Mouse (Mus musculus): ENCODE measurements around the gene Kbtbd12. TPM values are rescaled to one million over a fixed set of nuclear protein-coding genes. Genes with fewer than 3 reads are reported as not detected.

Kbtbd12 gene
- polyA plus RNA-seq, 1 experiment from 2014 or later = 39.1 TPM

DNA sequence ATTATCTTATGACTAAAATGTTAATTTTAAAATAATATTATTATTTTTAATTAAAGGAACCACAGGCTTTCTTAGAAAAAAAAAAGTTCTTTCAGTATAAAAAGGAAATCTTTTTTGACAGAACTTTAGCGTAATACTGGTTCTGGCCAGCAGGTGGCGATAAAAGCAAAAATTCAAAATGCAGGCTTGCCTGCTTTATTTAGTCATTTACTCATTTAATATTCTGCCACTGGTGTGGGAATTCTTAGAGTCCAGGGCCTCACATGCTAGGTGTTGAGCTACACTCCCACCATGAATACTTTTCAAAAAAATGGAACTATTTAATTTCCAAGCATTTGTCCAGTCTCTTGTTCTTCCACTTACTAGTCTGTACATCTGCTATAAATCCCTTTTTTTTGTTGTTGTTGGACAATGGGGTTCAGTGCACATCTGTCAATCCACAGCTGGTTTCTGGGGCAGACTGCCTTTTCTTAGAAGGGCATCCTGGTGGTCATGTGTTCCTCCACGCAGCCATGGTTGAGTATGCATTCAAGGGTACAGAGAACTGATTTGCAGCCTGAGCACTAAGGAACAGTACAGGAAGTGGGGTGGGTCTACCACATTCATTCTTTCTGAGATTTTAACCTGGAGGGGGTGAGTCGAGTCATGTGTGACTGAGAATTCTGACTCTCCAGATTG, 88.5 kb downstream of the Kbtbd12 start:
- H3K4me3 ChIP-seq (ENCODE audit: low read length) = no peak overlapping the region
- H3K9me3 ChIP-seq (replicated peaks; ENCODE audit: control insufficient read depth, low read length) = no peaks in the 10 kb centered on the region
- H3K27me3 ChIP-seq (ENCODE audit: control insufficient read depth, insufficient read depth, low read length) = peaks cover 23% of the 10 kb centered on the region
- 27% methylated on average over 4 of the region's 4 CpGs for WGBS
- H3K27ac ChIP-seq (ENCODE audit: low read length) = no peak overlapping the region
- no peak overlapping the region for H3K4me2 ChIP-seq (ENCODE audit: low read depth, low read length)
- 0 out of 2 replicates have a peak, but pooled peaks cover 4% of the 10 kb centered on the region for H3K4me1 ChIP-seq (ENCODE audit: control insufficient read depth, insufficient read depth, low read length)
- no peak for ATAC-seq (replicated peaks; ENCODE audit: extremely low read depth, insufficient read depth, low FRiP score)
- no peaks in the 10 kb centered on the region for H3K36me3 ChIP-seq (ENCODE audit: control insufficient read depth, insufficient read depth)
- H3K9ac ChIP-seq (ENCODE audit: low read length) = no peak overlapping the region

- Histone ChIP-seq H3K9me3 (replicated peaks; ENCODE audit: control insufficient read depth, low read length) (no peaks in the 10 kb centered on the region), H3K9ac (ENCODE audit: low read length) (no peak overlapping the region), H3K4me1 (ENCODE audit: control insufficient read depth, insufficient read depth, low read length) (0 out of 2 replicates have a peak, but pooled peaks cover 4% of the 10 kb centered on the region), H3K27ac (ENCODE audit: low read length) (no peak overlapping the region), H3K36me3 (ENCODE audit: control insufficient read depth, insufficient read depth) (no peaks in the 10 kb centered on the region), H3K4me3 (ENCODE audit: low read length) (no peak overlapping the region), H3K27me3 (ENCODE audit: control insufficient read depth, insufficient read depth, low read length) (peaks cover 23% of the 10 kb centered on the region), H3K4me2 (ENCODE audit: low read depth, low read length) (no peak overlapping the region)
- WGBS = 69% methylated on average over 10 of the region's 10 CpGs
- ATAC-seq (replicated peaks; ENCODE audit: extremely low read depth, insufficient read depth, low FRiP score) = no peak
Observed at GRCm38 (mm10) chr6:88548405-88549049, 89.2 kb downstream of the Kbtbd12 start.

GRCm38 (mm10) chr6:88545397-88545790, 92.4 kb downstream of the Kbtbd12 start:
- Histone ChIP-seq H3K4me1 (ENCODE audit: control insufficient read depth, insufficient read depth, low read length) (0 out of 2 replicates have a peak, but pooled peaks cover 4% of the 10 kb centered on the region), H3K9ac (ENCODE audit: low read length) (no peak overlapping the region), H3K4me2 (ENCODE audit: low read depth, low read length) (no peak overlapping the region)

DNA sequence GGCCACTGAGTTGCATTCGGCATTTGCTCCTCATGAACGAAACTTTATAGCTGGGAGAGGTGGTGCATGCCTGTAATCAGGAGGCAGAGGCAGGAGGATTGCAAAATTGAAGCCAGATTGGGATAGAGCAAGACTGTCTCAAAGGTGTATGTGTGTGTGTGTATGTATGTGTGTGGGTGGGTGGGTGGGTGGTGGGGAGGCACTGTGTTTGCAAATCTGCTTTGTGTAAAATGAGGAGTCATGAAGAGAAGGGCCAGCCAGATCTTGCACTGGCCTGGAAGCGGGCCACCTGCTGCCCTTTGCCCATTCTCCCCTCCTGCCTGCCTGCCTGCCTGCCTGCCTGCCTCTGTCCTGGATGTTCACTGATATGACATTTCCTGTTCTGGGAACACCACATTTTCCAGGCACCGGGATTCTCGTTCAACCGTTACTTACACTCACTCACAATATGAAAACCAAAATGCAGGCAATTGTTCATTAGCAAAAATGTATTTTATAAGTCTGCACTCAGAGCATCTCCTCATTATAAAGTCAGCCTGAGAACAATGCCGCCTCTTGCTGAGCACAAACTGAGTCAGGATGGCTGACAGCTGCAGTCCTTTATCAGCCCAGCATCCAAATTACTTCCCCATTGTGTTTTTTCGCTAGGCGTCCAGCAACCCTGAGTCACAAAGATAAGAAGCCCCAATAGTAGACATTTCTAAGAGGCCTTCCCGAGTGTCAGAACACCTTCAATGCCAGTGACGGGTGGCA, 92.9 kb downstream of the Kbtbd12 start:
- Histone ChIP-seq H3K27me3 (ENCODE audit: control insufficient read depth, insufficient read depth, low read length) (peaks cover 25% of the 10 kb centered on the region), H3K27ac (ENCODE audit: low read length) (no peak overlapping the region), H3K4me3 (ENCODE audit: low read length) (no peak overlapping the region), H3K9ac (ENCODE audit: low read length) (no peak overlapping the region), H3K36me3 (ENCODE audit: control insufficient read depth, insufficient read depth) (no peaks in the 10 kb centered on the region), H3K9me3 (replicated peaks; ENCODE audit: control insufficient read depth, low read length) (no peaks in the 10 kb centered on the region), H3K4me1 (ENCODE audit: control insufficient read depth, insufficient read depth, low read length) (0 out of 2 replicates have a peak, but pooled peaks cover 4% of the 10 kb centered on the region), H3K4me2 (ENCODE audit: low read depth, low read length) (no peak overlapping the region)
- no peak for ATAC-seq (replicated peaks; ENCODE audit: extremely low read depth, insufficient read depth, low FRiP score)
- 26% methylated on average over 11 of the region's 11 CpGs for WGBS

More at GRCm38 (mm10) chr6:88545397-88545790, 92.4 kb downstream of the Kbtbd12 start:
- Histone ChIP-seq H3K36me3 (ENCODE audit: control insufficient read depth, insufficient read depth) (no peaks in the 10 kb centered on the region), H3K4me3 (ENCODE audit: low read length) (no peak overlapping the region), H3K27me3 (ENCODE audit: control insufficient read depth, insufficient read depth, low read length) (peaks cover 25% of the 10 kb centered on the region), H3K9me3 (replicated peaks; ENCODE audit: control insufficient read depth, low read length) (no peaks in the 10 kb centered on the region), H3K27ac (ENCODE audit: low read length) (no peak overlapping the region)
- ATAC-seq (replicated peaks; ENCODE audit: extremely low read depth, insufficient read depth, low FRiP score) = no peak
- 33% methylated on average over 10 of the region's 10 CpGs for WGBS

GRCm38 (mm10) chr6:88544241-88544640, 93.5 kb downstream of the Kbtbd12 start:
- no peak overlapping the region for H3K4me2 ChIP-seq (ENCODE audit: low read depth, low read length)
- ATAC-seq (replicated peaks; ENCODE audit: extremely low read depth, insufficient read depth, low FRiP score) = no peak
- 82% methylated on average over 3 of the region's 3 CpGs for WGBS
- H3K4me1 ChIP-seq (ENCODE audit: control insufficient read depth, insufficient read depth, low read length) = 0 out of 2 replicates have a peak, but pooled peaks cover 4% of the 10 kb centered on the region
- H3K9ac ChIP-seq (ENCODE audit: low read length) = no peak overlapping the region
- no peak overlapping the region for H3K27ac ChIP-seq (ENCODE audit: low read length)
- H3K27me3 ChIP-seq (ENCODE audit: control insufficient read depth, insufficient read depth, low read length) = peaks cover 25% of the 10 kb centered on the region
- no peaks in the 10 kb centered on the region for H3K9me3 ChIP-seq (replicated peaks; ENCODE audit: control insufficient read depth, low read length)
- H3K36me3 ChIP-seq (ENCODE audit: control insufficient read depth, insufficient read depth) = no peaks in the 10 kb centered on the region
- no peak overlapping the region for H3K4me3 ChIP-seq (ENCODE audit: low read length)

GRCm38 (mm10) chr6:88540093-88540755, 97.5 kb downstream of the Kbtbd12 start:
- no peak for ATAC-seq (replicated peaks; ENCODE audit: extremely low read depth, insufficient read depth, low FRiP score)
- Histone ChIP-seq H3K27me3 (ENCODE audit: control insufficient read depth, insufficient read depth, low read length) (peaks cover 2% of the 10 kb centered on the region; the same call in 1 of the 2 replicates), H3K4me1 (ENCODE audit: control insufficient read depth, insufficient read depth, low read length) (0 out of 2 replicates have a peak, but pooled peaks cover 3% of the 10 kb centered on the region), H3K27ac (ENCODE audit: low read length) (no peak overlapping the region), H3K36me3 (ENCODE audit: control insufficient read depth, insufficient read depth) (no peaks in the 10 kb centered on the region), H3K4me3 (ENCODE audit: low read length) (no peak overlapping the region), H3K9ac (ENCODE audit: low read length) (no peak overlapping the region), H3K9me3 (replicated peaks; ENCODE audit: control insufficient read depth, low read length) (no peaks in the 10 kb centered on the region), H3K4me2 (ENCODE audit: low read depth, low read length) (no peak overlapping the region)
- 63% methylated on average over 2 of the region's 2 CpGs for WGBS

DNA sequence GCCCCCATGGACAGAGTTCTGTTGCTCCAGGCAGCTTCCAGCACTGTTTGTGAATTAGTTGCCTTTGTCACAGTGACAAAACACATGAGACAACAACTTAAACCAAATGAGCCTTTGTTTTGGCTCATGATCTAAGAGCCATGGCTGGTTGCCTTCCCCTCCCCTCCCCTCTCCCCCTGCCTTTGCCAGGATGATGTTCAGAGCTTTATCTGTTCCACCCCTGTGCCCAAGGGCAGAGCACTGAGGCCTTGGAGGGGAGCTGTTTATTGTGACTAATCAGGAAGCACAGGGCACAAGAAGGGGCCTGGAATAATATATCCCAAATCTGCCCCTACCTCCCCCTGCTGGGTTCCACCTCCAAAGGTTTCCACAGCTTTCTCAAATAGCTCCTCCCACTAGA, 107.4 kb downstream of the Kbtbd12 start:
- H3K9me3 ChIP-seq (replicated peaks; ENCODE audit: control insufficient read depth, low read length) = no peaks in the 10 kb centered on the region
- H3K27me3 ChIP-seq (ENCODE audit: control insufficient read depth, insufficient read depth, low read length) = no peaks in the 10 kb centered on the region
- no peak overlapping the region for H3K4me3 ChIP-seq (ENCODE audit: low read length)
- no peak overlapping the region for H3K9ac ChIP-seq (ENCODE audit: low read length)
- no peak overlapping the region for H3K4me2 ChIP-seq (ENCODE audit: low read depth, low read length)
- no peak for ATAC-seq (replicated peaks; ENCODE audit: extremely low read depth, insufficient read depth, low FRiP score)
- H3K27ac ChIP-seq (ENCODE audit: low read length) = no peak overlapping the region
- no peaks in the 10 kb centered on the region for H3K4me1 ChIP-seq (ENCODE audit: control insufficient read depth, insufficient read depth, low read length)
- no peaks in the 10 kb centered on the region for H3K36me3 ChIP-seq (ENCODE audit: control insufficient read depth, insufficient read depth)

GRCm38 (mm10) chr6:88524056-88524455, 113.7 kb downstream of the Kbtbd12 start:
- no peaks in the 10 kb centered on the region for H3K36me3 ChIP-seq (ENCODE audit: control insufficient read depth, insufficient read depth)
- 87% methylated on average over 4 of the region's 4 CpGs for WGBS

More at GRCm38 (mm10) chr6:88524056-88524455, 113.7 kb downstream of the Kbtbd12 start:
- Histone ChIP-seq H3K27ac (ENCODE audit: low read length) (no peak overlapping the region), H3K4me1 (ENCODE audit: control insufficient read depth, insufficient read depth, low read length) (peaks cover 6% of the 10 kb centered on the region; the same call in 1 of the 2 replicates), H3K4me2 (ENCODE audit: low read depth, low read length) (no peak overlapping the region), H3K27me3 (ENCODE audit: control insufficient read depth, insufficient read depth, low read length) (no peaks in the 10 kb centered on the region), H3K9ac (ENCODE audit: low read length) (no peak overlapping the region), H3K4me3 (ENCODE audit: low read length) (no peak overlapping the region), H3K9me3 (replicated peaks; ENCODE audit: control insufficient read depth, low read length) (no peaks in the 10 kb centered on the region)
- ATAC-seq (replicated peaks; ENCODE audit: extremely low read depth, insufficient read depth, low FRiP score) = no peak
